Mouse (Mus musculus) spleen, adult 18-20 months (tissue): ENCODE measurements at regions not wholly inside any gene's neighbourhood (a gene's known extent, or its start where the extent isn't known, plus 50 kb on each side); places are given as distances from the start of the nearest gene placed in this dataset.

Experiments used
- DNase-seq, 2 experiments: peaks; one replicate each; pipeline ENCODE4 v3.0.0; 2022; ENCODE audit warnings: mixed read lengths in 2 of 2

- DNase-seq: no peak
These were observed 79.0 kb upstream of the Rarb start for GRCm38 (mm10) chr14:16897747-16898544.

- DNase-seq: no peak
These were observed 78.0 kb upstream of the Rarb start for GRCm38 (mm10) chr14:16896974-16897373.

- no peak for DNase-seq
These were observed 62.3 kb upstream of the Rarb start for GRCm38 (mm10) chr14:16881249-16881648.

DNA sequence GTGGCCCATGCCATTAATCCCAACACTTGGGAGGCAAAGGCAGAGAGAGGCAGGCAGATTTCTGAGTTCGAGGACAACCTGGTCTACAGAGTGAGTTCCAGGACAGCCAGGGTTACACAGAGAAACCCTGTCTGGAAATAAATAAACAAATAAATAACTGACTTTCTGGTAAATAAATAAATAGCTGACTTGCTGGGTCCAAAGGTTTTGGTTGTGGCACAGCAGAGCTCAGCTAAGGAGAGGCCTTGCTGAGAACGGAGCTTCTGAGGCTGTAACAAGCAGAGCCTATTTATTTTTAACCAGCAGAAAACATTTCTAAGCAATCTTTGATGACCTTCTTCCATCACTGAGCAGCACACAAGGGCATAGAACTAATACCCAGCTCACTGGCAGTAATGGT, 50.3 kb upstream of the Rarb start:
- DNase-seq: no peak
